Mouse (Mus musculus) neutrophil, adult 5-6 weeks (primary cell): ENCODE data around the gene Hist1h2ac. TPM values are rescaled to one million over a fixed set of nuclear protein-coding genes. Genes with fewer than 3 reads are reported as not detected.
"Not testable (repeated sequence)": the region's sequence is repeated elsewhere in the genome, so short reads cannot be mapped to it uniquely, and the experiment has no call there.

Experiments
- ATAC-seq: fragments of 151-379, 151-347 bp; 2 replicates; pipeline ENCODE4 v1.8.0; 2017; ENCODE audit warnings: mild to moderate bottlenecking, moderate TSS enrichment; ENCODE audit not compliant: insufficient number of reproducible peaks, poor library complexity, low FRiP score, severe bottlenecking; ENCODE audit errors: extremely low read depth
- total RNA-seq: library from RNA; stranded (forward); fragments of 200-1000 nt; gene quantifications from 2 replicates; pipeline ENCODE4 v1.2.3, GENCODE M21; 2017

Gene Hist1h2ac
- total RNA-seq, 1 experiment from 2014 or later, result 20.1 TPM

GRCm38 (mm10) chr13:23702220-23702619 is 18.5 kb upstream of the Hist1h2ac start:
- ATAC-seq, result no peak

GRCm38 (mm10) chr13:23700786-23701520 is 17.2 kb upstream of the Hist1h2ac start:
- peak; percentile 77 for ATAC-seq

GRCm38 (mm10) chr13:23699767-23700166 is 16.0 kb upstream of the Hist1h2ac start:
- no peak for ATAC-seq

- no peak for ATAC-seq
Measured at GRCm38 (mm10) chr13:23698996-23699395, 15.2 kb upstream of the Hist1h2ac start.

GRCm38 (mm10) chr13:23698300-23698693 is 14.5 kb upstream of the Hist1h2ac start, which contains the start of gene Hist1h4c:
Gene Hist1h4c, minus strand, starts transcription at chr13:23698454.
- ATAC-seq, result peak; percentile 90

GRCm38 (mm10) chr13:23697491-23698299 is 13.9 kb upstream of the Hist1h2ac start:
- ATAC-seq, result peak; percentile 43; the same call in 1 of the 2 replicates

- no peak for ATAC-seq
Measured at GRCm38 (mm10) chr13:23696061-23696474, 12.3 kb upstream of the Hist1h2ac start.

- ATAC-seq, result no peak
Measured at GRCm38 (mm10) chr13:23695514-23695913, 11.8 kb upstream of the Hist1h2ac start, which contains the start of gene Hist1h1t. Gene Hist1h1t, plus strand, starts transcription at chr13:23695814.

GRCm38 (mm10) chr13:23694956-23695355 is 11.2 kb upstream of the Hist1h2ac start:
- ATAC-seq, result no peak

GRCm38 (mm10) chr13:23693856-23694440 is 10.2 kb upstream of the Hist1h2ac start:
- no peak for ATAC-seq

- ATAC-seq, result no peak
Measured at GRCm38 (mm10) chr13:23689459-23689858, 5.7 kb upstream of the Hist1h2ac start.

- ATAC-seq, result no peak
Measured at GRCm38 (mm10) chr13:23688956-23689355, 5.2 kb upstream of the Hist1h2ac start.

GRCm38 (mm10) chr13:23687907-23688306 is 4.2 kb upstream of the Hist1h2ac start:
- no peak for ATAC-seq

- ATAC-seq, result no peak
Measured at GRCm38 (mm10) chr13:23687181-23687580, 3.4 kb upstream of the Hist1h2ac start.

GRCm38 (mm10) chr13:23685966-23686365 is 2.2 kb upstream of the Hist1h2ac start:
- ATAC-seq, result no peak

GRCm38 (mm10) chr13:23685121-23685861 is 1.5 kb upstream of the Hist1h2ac start:
- no peak for ATAC-seq

GRCm38 (mm10) chr13:23684295-23684945 is 672 bp upstream of the Hist1h2ac start:
- not testable (repeated sequence) for ATAC-seq

- ATAC-seq, result not testable (repeated sequence)
Measured at GRCm38 (mm10) chr13:23682947-23683754, 597 bp downstream of the Hist1h2ac start.
